Mouse (Mus musculus): ENCODE measurements around the gene Pik3cg. TPM values are rescaled to one million over a fixed set of nuclear protein-coding genes. Genes with fewer than 3 reads are reported as not detected.

The Pik3cg gene
- polyA plus RNA-seq, 1 experiment, result 0.72 TPM

DNA sequence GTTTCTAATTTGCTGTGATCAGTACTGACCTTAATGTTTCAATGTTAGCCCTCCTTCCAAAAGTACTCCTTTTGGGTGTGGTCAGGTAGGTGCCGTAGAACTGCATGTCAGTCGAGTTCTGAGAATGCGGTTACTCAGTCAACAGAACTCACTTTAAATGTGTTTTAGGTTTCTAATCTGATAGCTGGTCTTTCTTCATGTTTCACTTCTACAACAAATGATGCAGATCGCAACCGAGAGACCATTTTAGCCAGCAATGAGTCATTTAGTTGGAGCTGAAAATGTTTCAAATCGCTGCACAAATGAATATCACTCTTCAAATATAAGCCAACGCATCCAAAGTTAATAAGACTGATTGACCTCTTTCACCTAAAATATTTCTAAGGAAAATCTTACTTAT lies 6.5 kb downstream of the Pik3cg start:
- Histone ChIP-seq H3K4me1 (ENCODE audit: control insufficient read depth, insufficient read depth, low read length) (peaks cover 10% of the 10 kb centered on the region), H3K27me3 (ENCODE audit: control insufficient read depth, insufficient read depth, low read length) (no peaks in the 10 kb centered on the region), H3K4me3 (ENCODE audit: control insufficient read depth, low read depth, low read length) (no peak overlapping the region), H3K36me3 (ENCODE audit: control insufficient read depth, insufficient read depth, low read length) (no peaks in the 10 kb centered on the region), H3K27ac (ENCODE audit: control insufficient read depth, insufficient read depth, low read depth, low read length) (no peak overlapping the region)
- TF ChIP-seq CTCF (IDR thresholded peaks at IDR 0.05; ENCODE audit: control insufficient read depth, insufficient read depth, insufficient replicate concordance, low read depth, low read length) (no peak), POLR2A (IDR thresholded peaks at IDR 0.05; ENCODE audit: control insufficient read depth, low read depth, low read length) (no peak)

- H3K36me3 ChIP-seq (ENCODE audit: control insufficient read depth, insufficient read depth, low read length), result no peaks in the 10 kb centered on the region
- H3K27ac ChIP-seq (ENCODE audit: control insufficient read depth, insufficient read depth, low read depth, low read length), result no peak overlapping the region
- no peak overlapping the region for H3K4me3 ChIP-seq (ENCODE audit: control insufficient read depth, low read depth, low read length)
- H3K27me3 ChIP-seq (ENCODE audit: control insufficient read depth, insufficient read depth, low read length), result no peaks in the 10 kb centered on the region
- TF ChIP-seq CTCF (IDR thresholded peaks at IDR 0.05; ENCODE audit: control insufficient read depth, insufficient read depth, insufficient replicate concordance, low read depth, low read length) (no peak), POLR2A (IDR thresholded peaks at IDR 0.05; ENCODE audit: control insufficient read depth, low read depth, low read length) (no peak)
- peaks cover 10% of the 10 kb centered on the region for H3K4me1 ChIP-seq (ENCODE audit: control insufficient read depth, insufficient read depth, low read length)
Observed at GRCm38 (mm10) chr12:32201070-32201585, 7.3 kb downstream of the Pik3cg start.

DNA sequence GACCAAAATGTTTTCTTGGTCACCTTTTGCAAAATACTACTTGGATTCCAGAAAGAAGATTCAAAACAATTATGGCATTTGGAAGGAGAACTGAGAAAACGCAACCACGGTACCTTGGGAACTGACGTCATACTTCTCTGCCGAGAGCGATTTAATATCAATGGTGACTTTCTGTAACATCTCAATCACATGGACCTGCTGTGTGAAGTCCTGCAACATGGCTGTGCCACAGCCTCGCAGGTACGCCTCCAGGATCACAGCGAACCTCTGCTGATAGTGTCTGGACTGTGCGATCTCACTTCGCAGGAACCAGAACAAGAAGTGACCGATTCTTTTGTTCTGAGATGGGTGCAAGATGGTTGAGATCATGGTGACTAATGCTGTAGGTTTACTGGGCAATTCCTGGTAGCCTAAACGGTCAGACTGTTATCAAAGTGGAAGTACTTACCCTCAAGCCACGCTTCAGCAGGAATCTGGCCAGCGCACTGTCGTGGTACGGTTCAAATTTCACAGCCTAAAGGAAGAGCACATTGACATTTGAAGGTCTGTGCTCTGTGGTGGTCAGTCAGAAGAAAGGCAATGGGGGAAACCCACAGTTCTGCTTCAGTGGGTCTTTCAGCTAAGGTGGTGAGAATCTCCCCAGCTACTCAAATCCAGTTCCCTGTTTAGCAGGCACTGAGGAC lies 7.9 kb downstream of the Pik3cg start:
- no peak for TF ChIP-seq CTCF (IDR thresholded peaks at IDR 0.05; ENCODE audit: control insufficient read depth, insufficient read depth, insufficient replicate concordance, low read depth, low read length)
- TF ChIP-seq POLR2A (IDR thresholded peaks at IDR 0.05; ENCODE audit: control insufficient read depth, low read depth, low read length), result no peak
- Histone ChIP-seq H3K4me3 (ENCODE audit: control insufficient read depth, low read depth, low read length) (no peak overlapping the region), H3K36me3 (ENCODE audit: control insufficient read depth, insufficient read depth, low read length) (no peaks in the 10 kb centered on the region), H3K4me1 (ENCODE audit: control insufficient read depth, insufficient read depth, low read length) (peaks cover 5% of the 10 kb centered on the region), H3K27ac (ENCODE audit: control insufficient read depth, insufficient read depth, low read depth, low read length) (no peak overlapping the region), H3K27me3 (ENCODE audit: control insufficient read depth, insufficient read depth, low read length) (no peaks in the 10 kb centered on the region)

- H3K36me3 ChIP-seq (ENCODE audit: control insufficient read depth, insufficient read depth, low read length), result no peaks in the 10 kb centered on the region
- TF ChIP-seq CTCF (IDR thresholded peaks at IDR 0.05; ENCODE audit: control insufficient read depth, insufficient read depth, insufficient replicate concordance, low read depth, low read length), result no peak
- TF ChIP-seq POLR2A (IDR thresholded peaks at IDR 0.05; ENCODE audit: control insufficient read depth, low read depth, low read length), result no peak
- H3K4me1 ChIP-seq (ENCODE audit: control insufficient read depth, insufficient read depth, low read length), result no peaks in the 10 kb centered on the region
- no peaks in the 10 kb centered on the region for H3K27me3 ChIP-seq (ENCODE audit: control insufficient read depth, insufficient read depth, low read length)
- H3K4me3 ChIP-seq (ENCODE audit: control insufficient read depth, low read depth, low read length), result no peak overlapping the region
- no peak overlapping the region for H3K27ac ChIP-seq (ENCODE audit: control insufficient read depth, insufficient read depth, low read depth, low read length)
Observed at GRCm38 (mm10) chr12:32199422-32199821, 9.0 kb downstream of the Pik3cg start.

DNA sequence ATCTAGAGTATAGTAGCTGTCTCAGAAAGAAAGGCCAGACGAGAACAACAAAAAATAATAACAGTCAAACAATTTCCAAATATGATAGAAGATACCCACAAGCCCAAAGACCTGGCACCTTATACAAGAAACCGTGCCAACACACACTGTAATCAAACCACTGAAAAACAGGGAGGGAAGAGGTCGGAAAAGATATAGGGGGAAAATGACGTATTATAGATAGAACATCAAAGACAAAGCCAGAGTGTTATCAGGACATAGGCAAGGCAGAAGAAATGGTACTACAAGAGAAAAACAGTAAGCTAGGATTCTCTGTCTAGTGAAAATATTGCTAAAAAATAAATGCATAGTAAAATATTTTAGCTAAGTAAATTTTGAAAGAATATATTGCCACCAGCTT lies 10.4 kb downstream of the Pik3cg start:
- Histone ChIP-seq H3K27me3 (ENCODE audit: control insufficient read depth, insufficient read depth, low read length) (no peaks in the 10 kb centered on the region), H3K4me1 (ENCODE audit: control insufficient read depth, insufficient read depth, low read length) (no peaks in the 10 kb centered on the region), H3K36me3 (ENCODE audit: control insufficient read depth, insufficient read depth, low read length) (no peaks in the 10 kb centered on the region), H3K4me3 (ENCODE audit: control insufficient read depth, low read depth, low read length) (no peak overlapping the region), H3K27ac (ENCODE audit: control insufficient read depth, insufficient read depth, low read depth, low read length) (no peak overlapping the region)
- TF ChIP-seq CTCF (IDR thresholded peaks at IDR 0.05; ENCODE audit: control insufficient read depth, insufficient read depth, insufficient replicate concordance, low read depth, low read length), result no peak
- no peak for TF ChIP-seq POLR2A (IDR thresholded peaks at IDR 0.05; ENCODE audit: control insufficient read depth, low read depth, low read length)

DNA sequence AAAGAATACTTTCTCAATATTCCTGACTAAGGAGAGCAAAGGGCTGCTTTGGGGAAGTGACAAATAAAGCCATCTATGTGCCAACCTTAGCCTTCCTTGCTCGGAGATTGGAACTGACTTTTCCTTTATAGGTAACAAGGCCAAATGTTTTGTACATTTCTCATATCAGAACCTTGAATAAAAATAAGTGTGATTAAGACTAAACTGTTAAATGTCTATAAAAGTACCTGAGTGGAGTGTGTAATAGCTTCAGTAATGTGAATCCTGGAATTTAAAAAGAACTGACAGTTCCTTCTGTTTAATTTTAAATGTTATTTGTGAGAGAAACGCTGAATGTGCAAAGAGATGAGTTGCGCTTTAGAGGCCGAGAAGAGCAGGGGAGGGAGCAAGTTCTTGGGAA lies 13.5 kb downstream of the Pik3cg start:
- Histone ChIP-seq H3K36me3 (ENCODE audit: control insufficient read depth, insufficient read depth, low read length) (no peaks in the 10 kb centered on the region), H3K27ac (ENCODE audit: control insufficient read depth, insufficient read depth, low read depth, low read length) (no peak overlapping the region), H3K27me3 (ENCODE audit: control insufficient read depth, insufficient read depth, low read length) (no peaks in the 10 kb centered on the region), H3K4me1 (ENCODE audit: control insufficient read depth, insufficient read depth, low read length) (no peaks in the 10 kb centered on the region), H3K4me3 (ENCODE audit: control insufficient read depth, low read depth, low read length) (no peak overlapping the region)
- TF ChIP-seq CTCF (IDR thresholded peaks at IDR 0.05; ENCODE audit: control insufficient read depth, insufficient read depth, insufficient replicate concordance, low read depth, low read length), result no peak
- no peak for TF ChIP-seq POLR2A (IDR thresholded peaks at IDR 0.05; ENCODE audit: control insufficient read depth, low read depth, low read length)

GRCm38 (mm10) chr12:32194358-32194757 lies 14.1 kb downstream of the Pik3cg start:
- no peaks in the 10 kb centered on the region for H3K27me3 ChIP-seq (ENCODE audit: control insufficient read depth, insufficient read depth, low read length)
- H3K27ac ChIP-seq (ENCODE audit: control insufficient read depth, insufficient read depth, low read depth, low read length), result no peak overlapping the region
- no peaks in the 10 kb centered on the region for H3K4me1 ChIP-seq (ENCODE audit: control insufficient read depth, insufficient read depth, low read length)
- H3K36me3 ChIP-seq (ENCODE audit: control insufficient read depth, insufficient read depth, low read length), result no peaks in the 10 kb centered on the region
- H3K4me3 ChIP-seq (ENCODE audit: control insufficient read depth, low read depth, low read length), result no peak overlapping the region
- no peak for TF ChIP-seq POLR2A (IDR thresholded peaks at IDR 0.05; ENCODE audit: control insufficient read depth, low read depth, low read length)

All from testis, adult 2 months (tissue).